Mouse (Mus musculus): ENCODE measurements around the gene Rpusd1.

Gene Rpusd1

DNA sequence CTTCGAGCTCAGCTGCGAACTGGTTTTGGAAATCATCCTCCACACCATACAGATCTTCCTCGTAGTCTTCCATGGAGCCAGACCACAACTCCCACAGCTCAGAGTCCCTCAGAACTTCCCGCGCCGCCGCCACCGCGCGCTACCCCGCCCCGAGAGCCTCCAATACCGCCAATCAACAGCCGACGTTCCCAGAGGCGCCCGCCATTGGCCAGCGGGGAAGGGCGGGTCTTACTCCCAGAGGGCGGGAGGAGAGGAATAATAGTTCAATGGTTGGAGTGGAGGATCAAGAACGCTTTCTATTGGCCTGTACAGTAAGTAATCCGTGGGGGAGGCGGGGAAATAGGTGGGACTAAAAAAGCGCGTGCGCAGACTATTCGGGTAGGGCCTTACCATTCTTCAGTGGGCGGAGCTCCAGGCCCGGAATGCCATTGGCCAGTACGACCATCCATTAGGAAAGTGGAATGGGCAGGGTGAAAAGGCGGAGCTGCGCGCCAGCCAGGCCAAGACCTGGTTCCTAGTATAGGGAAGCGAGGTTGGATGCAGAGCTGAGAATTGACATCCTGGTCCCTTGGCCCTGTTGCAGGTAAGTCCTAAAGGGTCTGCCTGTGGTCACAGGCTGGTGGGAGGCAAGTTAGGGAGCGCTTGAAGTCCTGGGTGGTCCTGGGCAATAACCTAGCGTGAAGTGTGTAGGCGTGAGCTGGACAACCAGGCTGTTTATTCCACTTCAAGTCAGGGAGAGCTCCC is at the start of gene Rpusd1, which contains the start of gene Chtf18:
TSS of gene Rpusd1 (plus strand) at position 406 of the 744 bp plus-strand sequence.
TSS of gene Chtf18 (minus strand) at position 155 of the 744 bp plus-strand sequence.
- in situ Hi-C loops (cut with MboI, MseI) = no loop called here

DNA sequence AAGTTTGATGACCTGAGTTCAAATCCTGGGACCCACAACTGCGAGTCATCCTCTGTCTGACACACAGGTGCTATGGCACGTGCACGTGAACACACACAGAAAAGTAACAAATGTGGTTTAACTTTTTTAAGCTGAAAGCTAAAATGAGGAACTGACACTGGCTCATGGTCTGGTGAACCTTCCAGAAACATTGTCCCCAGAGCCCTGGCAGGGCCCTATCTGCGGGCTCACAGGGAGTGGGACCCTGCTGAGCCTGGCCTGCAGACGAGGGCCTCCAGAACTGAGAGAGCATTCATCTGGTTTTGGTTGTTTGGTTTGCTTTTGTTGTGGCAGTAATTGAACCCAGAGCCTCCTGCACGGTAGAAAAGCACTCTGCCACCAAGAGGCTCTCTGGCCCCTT is 49.5 kb upstream of the Rpusd1 start:
- in situ Hi-C loops (cut with MboI, MseI) = no loop called here

DNA sequence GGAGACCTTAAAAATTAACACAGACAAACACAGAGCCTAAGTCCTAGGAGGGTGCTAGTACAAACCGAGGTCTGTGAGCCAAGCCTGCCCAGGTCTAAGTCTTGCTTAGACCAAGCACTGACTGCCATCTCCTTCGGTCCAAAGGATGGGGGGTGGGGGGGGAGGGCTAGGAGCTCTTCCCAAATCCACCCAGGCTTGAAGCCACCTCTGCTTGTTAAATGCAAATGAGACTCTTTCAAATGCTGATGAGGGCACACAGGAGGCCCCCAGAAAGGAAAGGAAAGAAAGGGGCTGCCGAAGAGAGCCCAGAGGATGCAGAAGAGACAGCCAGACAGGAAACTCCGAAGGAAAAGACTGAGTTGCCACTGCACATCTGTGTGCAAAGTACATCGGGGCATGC is 47.7 kb upstream of the Rpusd1 start:
- in situ Hi-C loops (cut with MboI, MseI) = no loop called here

DNA sequence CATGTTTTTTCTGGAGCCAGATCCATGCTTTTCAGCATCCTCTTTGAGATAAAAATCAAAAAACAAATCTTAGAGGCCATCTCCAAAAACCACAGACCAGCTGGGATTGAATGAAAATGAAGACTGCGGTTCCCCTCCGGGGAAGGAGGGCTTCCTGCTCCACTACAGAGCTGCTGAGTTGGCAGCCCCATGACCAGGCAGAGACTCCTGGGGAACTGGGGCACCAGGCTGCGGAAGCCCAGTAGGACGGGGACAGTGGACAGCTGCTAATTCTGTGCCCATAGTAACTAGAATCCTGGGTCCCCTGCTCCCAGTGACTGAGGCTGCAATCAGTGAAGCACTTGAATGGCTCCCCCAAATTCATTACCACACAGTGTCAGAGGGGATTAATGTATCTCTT is 45.8 kb upstream of the Rpusd1 start:
- in situ Hi-C loops (cut with MboI, MseI) = no loop called here

GRCm38 (mm10) chr17:25686323-25686722 is 41.1 kb upstream of the Rpusd1 start:
- in situ Hi-C loops (cut with MboI, MseI) = no loop called here

- in situ Hi-C loops (cut with MboI, MseI) = no loop called here
Observed at GRCm38 (mm10) chr17:25688922-25689321, 38.5 kb upstream of the Rpusd1 start.

DNA sequence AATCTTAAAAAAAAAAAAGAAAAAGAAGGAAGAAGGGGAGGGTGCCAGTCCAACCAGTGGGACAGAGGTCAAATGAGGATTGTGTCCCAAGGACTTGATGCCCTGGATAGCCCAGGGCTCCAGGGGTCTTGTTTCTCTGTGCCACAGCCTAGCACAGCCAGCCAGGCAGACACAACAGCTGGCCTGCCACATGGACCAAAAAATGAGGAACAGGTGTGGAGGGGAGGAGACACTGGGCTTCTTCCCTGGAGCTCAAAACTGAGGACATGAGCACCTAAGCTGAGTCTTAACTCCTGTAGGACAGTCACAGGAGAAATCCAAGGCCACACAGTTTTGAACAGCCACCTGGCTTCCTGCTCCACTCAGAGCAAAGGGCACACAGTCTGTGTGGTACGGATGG is 31.2 kb upstream of the Rpusd1 start:
- in situ Hi-C loops (cut with MboI, MseI) = loop anchor here (5.0 to 10.0 kb wide), 2 partner anchors 219 to 301 kb away; no protein-coding TSS in a partner anchor

DNA sequence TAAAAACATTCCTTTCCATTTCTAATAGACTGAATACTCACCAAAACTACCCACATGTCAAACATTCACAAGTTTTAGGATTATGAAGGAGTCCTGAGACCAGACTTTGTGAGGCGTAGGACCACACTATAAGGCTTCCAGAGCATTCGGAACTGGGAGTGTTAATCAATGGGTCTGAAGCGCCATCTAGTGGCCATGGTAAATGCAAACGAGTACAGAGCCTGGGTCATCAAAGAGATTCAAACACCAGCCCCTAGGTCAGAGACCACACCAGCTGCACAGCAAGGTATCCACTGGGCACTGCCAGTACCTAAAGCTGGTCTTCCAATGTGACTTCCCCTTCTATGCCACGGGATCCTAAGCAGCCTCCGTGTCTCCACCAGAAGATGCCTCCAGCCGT is 29.0 kb upstream of the Rpusd1 start:
- in situ Hi-C loops (cut with MboI, MseI) = loop anchor here (5.0 to 10.0 kb wide), 2 partner anchors 221 to 304 kb away; no protein-coding TSS in a partner anchor

GRCm38 (mm10) chr17:25700863-25701496 is 26.5 kb upstream of the Rpusd1 start:
- in situ Hi-C loops (cut with MboI, MseI) = loop anchor here (10.0 kb wide), 1 partner anchor 56 kb away; no protein-coding TSS in a partner anchor

GRCm38 (mm10) chr17:25709994-25710393 is 17.5 kb upstream of the Rpusd1 start:
- in situ Hi-C loops (cut with MboI, MseI) = loop anchor here (10.0 kb wide), 1 partner anchor 65 kb away; no protein-coding TSS in a partner anchor

GRCm38 (mm10) chr17:25711136-25711535 is 16.3 kb upstream of the Rpusd1 start:
- in situ Hi-C loops (cut with MboI, MseI) = no loop called here

- in situ Hi-C loops (cut with MboI, MseI) = no loop called here
Observed at GRCm38 (mm10) chr17:25715627-25716026, 11.8 kb upstream of the Rpusd1 start.

DNA sequence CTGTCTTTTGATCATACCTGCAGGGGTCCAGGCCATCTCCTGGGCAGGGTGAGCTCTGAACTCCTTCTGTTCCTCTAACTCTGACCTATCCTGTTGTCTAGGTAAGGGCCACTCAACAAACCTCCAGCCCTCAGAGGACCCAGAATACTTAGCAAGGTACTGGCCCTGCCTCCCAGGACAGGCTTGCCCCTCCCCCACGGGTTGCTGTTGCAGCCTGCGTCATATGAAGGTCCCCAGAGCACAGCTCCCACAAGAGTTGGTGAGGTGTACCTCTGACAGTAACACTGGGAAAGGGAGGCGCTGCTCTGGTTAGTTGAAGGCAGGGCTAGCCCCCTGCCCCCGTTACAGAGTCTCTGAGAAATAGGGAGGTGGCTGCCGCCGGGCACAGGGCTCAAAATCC is 11.3 kb upstream of the Rpusd1 start:
- in situ Hi-C loops (cut with MboI, MseI) = no loop called here

DNA sequence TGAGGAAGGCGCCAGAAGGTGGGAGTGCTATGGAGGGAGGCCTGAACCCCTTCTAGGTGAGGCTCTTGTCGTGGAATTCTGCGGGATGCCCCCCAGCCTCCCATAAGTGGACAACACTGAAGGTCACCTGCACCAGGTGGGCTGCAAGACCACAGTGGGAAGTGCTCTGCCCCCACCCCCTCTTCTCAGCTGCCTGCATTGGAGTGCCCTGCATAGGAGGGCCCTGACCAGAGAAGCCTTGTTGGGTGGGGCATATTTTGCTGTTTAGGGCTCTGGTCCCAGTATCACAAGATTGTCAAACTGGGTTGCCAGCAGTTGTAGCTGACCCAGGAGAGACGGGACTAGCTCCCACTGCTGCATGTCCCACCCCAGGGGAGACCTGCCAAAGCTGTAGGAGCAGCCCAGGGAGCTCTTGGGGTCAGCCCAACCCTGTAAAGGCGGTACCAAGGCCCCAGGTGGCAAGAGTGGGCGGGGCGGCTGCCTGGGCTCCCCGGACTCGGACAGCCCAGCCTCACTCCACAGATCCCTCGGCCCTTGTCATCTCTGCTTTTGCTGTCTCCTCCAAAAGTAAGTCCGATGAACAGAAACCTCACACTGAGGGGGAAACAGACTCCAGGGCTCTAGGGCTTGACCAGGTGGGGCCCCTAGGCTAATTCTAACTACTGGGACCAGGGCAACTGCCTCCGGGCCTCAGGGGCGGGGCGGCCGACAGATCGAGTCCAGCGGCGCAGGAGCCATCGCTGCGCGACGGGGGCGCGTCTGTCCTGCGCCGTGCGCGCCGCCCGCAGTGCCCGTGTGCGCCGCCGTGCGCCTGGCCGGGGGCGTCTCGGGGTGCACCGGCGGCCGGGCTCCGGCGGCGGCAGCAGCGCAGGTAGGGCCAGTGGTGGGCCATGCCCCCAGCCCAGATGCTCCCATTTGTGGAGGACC is 10.5 kb upstream of the Rpusd1 start, which contains the start of gene Gng13:
TSS of gene Gng13 (plus strand) at position 461 of the 927 bp plus-strand sequence.
- in situ Hi-C loops (cut with MboI, MseI) = no loop called here

- in situ Hi-C loops (cut with MboI, MseI) = no loop called here
Observed at GRCm38 (mm10) chr17:25717691-25718090, 9.8 kb upstream of the Rpusd1 start.

DNA sequence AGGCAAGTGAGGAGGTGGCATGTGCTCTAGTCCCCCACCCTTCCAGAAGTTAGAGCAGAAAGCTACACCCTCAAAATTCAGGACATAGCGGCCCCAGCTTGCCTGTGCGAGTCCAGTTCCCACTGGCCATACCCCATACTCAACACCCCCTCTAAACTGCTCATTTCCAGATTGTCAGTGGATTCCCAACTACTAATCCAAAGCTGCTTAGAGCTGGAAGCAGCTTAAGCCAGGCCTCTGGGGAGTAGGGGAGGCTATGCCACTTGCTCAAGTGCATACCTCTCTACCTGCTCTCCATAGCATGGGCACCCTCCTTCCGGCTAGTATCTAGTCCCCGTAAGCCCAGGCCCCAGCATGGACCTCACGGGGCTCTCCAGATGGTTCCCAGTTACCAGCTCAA is 6.0 kb upstream of the Rpusd1 start:
- in situ Hi-C loops (cut with MboI, MseI) = no loop called here

DNA sequence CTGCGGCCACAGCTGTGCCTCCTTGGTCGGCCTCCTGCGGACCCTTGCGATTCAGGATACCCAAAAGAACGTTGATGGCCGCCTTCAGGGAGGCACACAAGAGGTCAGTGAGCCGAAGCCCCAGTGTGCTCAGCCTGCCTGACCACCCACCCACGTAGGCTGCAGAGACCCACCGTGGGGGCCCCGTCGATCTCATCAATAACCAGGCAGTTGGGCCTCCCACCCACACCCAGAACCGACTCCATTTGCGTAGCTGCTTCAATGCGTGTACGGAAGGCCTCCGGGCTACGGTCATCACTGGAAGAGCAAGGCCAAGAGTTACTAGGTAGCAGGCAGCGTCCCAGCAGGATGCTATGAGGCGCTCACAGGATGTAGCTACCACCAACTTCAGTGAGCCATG is 4.0 kb upstream of the Rpusd1 start:
- in situ Hi-C loops (cut with MboI, MseI) = no loop called here

- in situ Hi-C loops (cut with MboI, MseI) = no loop called here
Observed at GRCm38 (mm10) chr17:25723919-25724318, 3.6 kb upstream of the Rpusd1 start.

DNA sequence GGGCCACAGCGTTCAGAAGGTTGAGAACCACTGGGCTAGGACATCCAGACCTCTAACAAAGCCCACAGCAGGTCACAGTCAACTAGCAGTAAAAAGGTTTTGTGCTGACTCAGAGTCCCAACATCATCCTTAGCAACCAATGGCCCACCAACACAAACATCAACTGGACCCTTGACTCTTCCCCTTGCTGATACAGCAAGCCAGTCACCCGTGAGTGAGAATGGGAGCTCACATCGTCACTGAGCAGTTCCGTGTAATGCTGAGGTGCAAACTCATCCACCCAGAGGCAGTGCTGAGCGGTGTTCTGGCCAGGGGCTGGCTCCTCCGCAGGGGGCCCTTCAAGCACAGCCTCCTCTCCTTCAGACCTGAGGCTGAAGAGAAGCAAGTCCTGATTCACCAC is 2.2 kb upstream of the Rpusd1 start:
- in situ Hi-C loops (cut with MboI, MseI) = no loop called here

- in situ Hi-C loops (cut with MboI, MseI) = no loop called here
Observed at GRCm38 (mm10) chr17:25728009-25728270, 470 bp downstream of the Rpusd1 start.

GRCm38 (mm10) chr17:25732082-25732481 is 4.6 kb downstream of the Rpusd1 start:
- in situ Hi-C loops (cut with MboI, MseI) = no loop called here

DNA sequence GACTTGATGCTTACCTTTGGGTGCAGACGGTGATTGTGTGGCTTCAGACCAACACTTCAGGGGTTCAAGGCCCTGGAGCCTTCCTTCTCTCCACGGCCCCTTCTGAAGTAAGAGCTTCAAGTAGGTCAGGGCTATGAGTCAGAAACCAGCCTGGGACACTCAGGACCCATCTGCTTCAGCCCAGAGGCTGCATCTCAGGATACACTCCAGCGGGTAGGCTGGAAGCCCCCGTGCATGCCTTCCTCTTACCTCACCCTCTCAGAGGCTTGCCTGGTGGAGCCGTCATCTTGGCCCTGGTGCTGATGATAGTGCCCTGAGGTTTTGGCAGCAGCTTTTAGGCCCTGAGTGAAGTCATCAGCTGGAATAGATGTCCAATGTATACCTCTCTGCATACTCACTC is 7.8 kb downstream of the Rpusd1 start:
- in situ Hi-C loops (cut with MboI, MseI) = loop anchor here (5.0 kb wide), 1 partner anchor 67 kb away; no protein-coding TSS in a partner anchor
